Mouse (Mus musculus) urinary bladder, postnatal 10 days (tissue): Measurements from ENCODE around the gene Mad2l1bp.

Experiments used
- DNase-seq: peaks from one replicate; pipeline ENCODE4 v3.0.0; 2022; ENCODE audit warnings: low spot score

Mad2l1bp gene

GRCm38 (mm10) chr17:46152847-46153782 is at the start of gene Mad2l1bp:
Mad2l1bp (minus strand) TSS chr17:46153553.
- DNase-seq = peak; percentile 43

GRCm38 (mm10) chr17:46203078-46203477 is 49.7 kb upstream of the Mad2l1bp start:
- DNase-seq = no peak

GRCm38 (mm10) chr17:46202421-46203071 is 49.2 kb upstream of the Mad2l1bp start, which contains the start of the genes Polh and Xpo5:
Polh (minus strand) TSS chr17:46202645.
Xpo5 (plus strand) TSS chr17:46202782.
- DNase-seq = peak; percentile 65

GRCm38 (mm10) chr17:46201151-46201550 is 47.8 kb upstream of the Mad2l1bp start:
- no peak for DNase-seq

GRCm38 (mm10) chr17:46188829-46189228 is 35.5 kb upstream of the Mad2l1bp start:
- no peak for DNase-seq

- DNase-seq = no peak
Measured at GRCm38 (mm10) chr17:46182273-46182672, 28.9 kb upstream of the Mad2l1bp start.

- DNase-seq = no peak
Measured at GRCm38 (mm10) chr17:46170538-46170937, 17.2 kb upstream of the Mad2l1bp start.

GRCm38 (mm10) chr17:46168768-46169167 is 15.4 kb upstream of the Mad2l1bp start:
- DNase-seq = no peak

- DNase-seq = no peak
Measured at GRCm38 (mm10) chr17:46168318-46168717, 15.0 kb upstream of the Mad2l1bp start.

GRCm38 (mm10) chr17:46167014-46167413 is 13.7 kb upstream of the Mad2l1bp start:
- DNase-seq = no peak

- DNase-seq = no peak
Measured at GRCm38 (mm10) chr17:46166270-46166669, 12.9 kb upstream of the Mad2l1bp start.

GRCm38 (mm10) chr17:46165460-46165859 is 12.1 kb upstream of the Mad2l1bp start:
- no peak for DNase-seq

- DNase-seq = no peak
Measured at GRCm38 (mm10) chr17:46164791-46165190, 11.4 kb upstream of the Mad2l1bp start.

- DNase-seq = no peak
Measured at GRCm38 (mm10) chr17:46164301-46164700, 10.9 kb upstream of the Mad2l1bp start.

GRCm38 (mm10) chr17:46162951-46163421 is 9.6 kb upstream of the Mad2l1bp start:
- DNase-seq = no peak

GRCm38 (mm10) chr17:46162551-46162950 is 9.2 kb upstream of the Mad2l1bp start:
- no peak for DNase-seq

GRCm38 (mm10) chr17:46161710-46162109 is 8.4 kb upstream of the Mad2l1bp start:
- no peak for DNase-seq

- DNase-seq = no peak
Measured at GRCm38 (mm10) chr17:46161179-46161578, 7.8 kb upstream of the Mad2l1bp start.

- DNase-seq = peak; percentile 65
Measured at GRCm38 (mm10) chr17:46160686-46161085, 7.3 kb upstream of the Mad2l1bp start, which contains the start of gene Gtpbp2. Gtpbp2 (plus strand) TSS chr17:46161032.

- peak; percentile 69 for DNase-seq
Measured at GRCm38 (mm10) chr17:46160090-46160662, 6.8 kb upstream of the Mad2l1bp start.

- DNase-seq = no peak
Measured at GRCm38 (mm10) chr17:46159236-46159635, 5.9 kb upstream of the Mad2l1bp start.

GRCm38 (mm10) chr17:46157131-46157530 is 3.8 kb upstream of the Mad2l1bp start:
- DNase-seq = no peak
